Mouse (Mus musculus) c-Kit-positive CD71-negative TER-119-negative erythroid progenitor cells, embryonic 14.5 days (primary cell): Measurements from ENCODE around the gene Fdx1l.
"Not testable (repeated sequence)": the region's sequence is repeated elsewhere in the genome, so short reads cannot be mapped to it uniquely, and the experiment has no call there.

ENCODE experiments used
- DNase-seq: peaks from one replicate; pipeline ENCODE4 v3.0.0-alpha.2; 2013; ENCODE audit warnings: low read depth

Gene Fdx1l

DNA sequence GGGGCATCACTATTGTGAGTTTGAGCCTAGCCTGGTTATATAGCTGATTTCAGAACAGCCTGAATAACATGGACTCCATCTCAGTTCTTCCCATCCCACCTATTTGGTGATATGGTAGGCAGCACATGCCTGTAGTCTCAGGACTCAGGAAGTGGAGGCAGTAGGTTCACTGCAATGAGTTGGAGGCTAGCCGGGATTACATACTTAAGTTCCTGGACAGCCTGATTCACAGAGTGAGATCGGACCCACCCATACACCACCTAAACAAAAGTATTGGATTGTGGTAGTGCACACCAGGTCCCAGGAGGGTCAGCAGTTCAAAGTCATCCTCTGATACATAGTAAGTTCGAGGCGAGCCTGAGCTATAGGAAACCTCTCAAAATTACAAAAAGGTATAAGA is 773 bp downstream of the Fdx1l start:
- no peak for DNase-seq

DNA sequence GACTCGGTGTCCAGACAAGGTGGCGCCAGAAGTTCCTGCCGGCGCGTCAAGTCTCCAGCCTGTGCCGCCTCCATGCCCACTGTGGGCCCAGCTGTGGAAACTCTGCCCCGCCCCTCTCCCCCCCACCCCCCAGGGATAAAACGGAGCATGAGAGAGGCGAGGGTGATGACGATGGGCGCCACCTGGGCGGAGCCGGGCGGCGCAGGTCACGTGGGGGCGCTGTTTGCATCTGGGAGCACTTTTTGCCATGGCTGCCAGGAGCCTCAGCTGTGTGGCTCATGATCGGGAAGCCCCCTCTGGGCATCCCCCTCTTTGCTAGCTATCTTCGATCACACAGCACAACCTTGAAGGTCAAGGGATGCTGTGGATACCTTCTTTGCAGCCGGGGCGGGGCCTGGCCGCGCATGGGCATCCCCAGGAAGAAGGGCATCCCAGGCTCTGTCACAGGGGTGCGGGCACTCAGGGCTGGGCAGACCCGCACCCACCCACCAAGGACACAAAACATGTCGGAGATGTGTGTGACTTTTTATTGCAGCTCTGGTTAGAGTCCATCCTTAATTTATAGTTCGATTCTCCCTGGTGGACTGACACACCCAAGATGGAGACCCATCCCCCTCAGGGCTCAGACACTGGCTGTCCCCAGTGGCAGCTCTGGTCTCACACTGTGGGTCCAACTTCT is 6.3 kb downstream of the Fdx1l start, which contains the start of gene Zglp1:
Gene Zglp1, minus strand, starts transcription at position 88 of the 679 bp plus-strand sequence.
- DNase-seq, result no peak

DNA sequence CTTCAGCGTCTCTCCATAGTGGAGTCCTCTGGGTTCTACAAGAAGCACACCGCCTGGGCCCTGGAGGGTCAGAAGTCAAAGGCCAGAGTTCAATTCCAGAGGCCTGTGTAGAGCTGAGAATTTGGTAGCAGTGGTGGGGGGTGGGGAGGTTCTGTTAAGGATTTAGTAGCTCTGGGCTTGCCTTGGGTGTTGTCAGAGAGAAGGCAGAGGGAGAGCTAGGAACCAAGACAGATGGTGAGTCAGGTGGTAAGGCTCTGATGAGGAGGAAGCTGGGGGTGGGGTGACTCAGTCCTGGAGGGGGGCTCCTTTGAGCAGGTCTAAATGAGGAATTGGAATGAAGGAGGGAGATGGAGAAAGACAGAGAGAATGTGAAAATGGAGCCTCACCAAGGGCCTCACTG is 10.5 kb downstream of the Fdx1l start:
- no peak for DNase-seq

DNA sequence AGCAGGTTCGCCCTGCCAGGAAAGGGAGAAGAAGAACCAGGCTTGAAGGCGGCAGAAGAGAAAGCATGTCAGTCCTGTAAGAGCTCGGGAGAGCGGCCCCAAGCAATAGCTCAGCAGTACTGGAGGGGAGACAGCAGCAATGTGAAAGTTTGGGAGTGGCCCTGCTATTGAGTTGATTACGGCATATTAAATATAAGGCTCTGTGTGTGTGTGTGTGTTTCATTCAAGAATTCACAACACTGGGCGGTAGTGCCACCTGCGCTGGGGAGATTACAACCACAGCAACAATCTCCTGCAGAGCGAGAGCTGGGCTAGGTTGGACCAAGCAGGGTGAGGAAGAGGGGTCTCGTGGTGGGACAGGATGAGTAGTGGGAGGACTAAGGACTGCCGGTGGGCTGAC is 21.8 kb downstream of the Fdx1l start:
- no peak for DNase-seq

DNA sequence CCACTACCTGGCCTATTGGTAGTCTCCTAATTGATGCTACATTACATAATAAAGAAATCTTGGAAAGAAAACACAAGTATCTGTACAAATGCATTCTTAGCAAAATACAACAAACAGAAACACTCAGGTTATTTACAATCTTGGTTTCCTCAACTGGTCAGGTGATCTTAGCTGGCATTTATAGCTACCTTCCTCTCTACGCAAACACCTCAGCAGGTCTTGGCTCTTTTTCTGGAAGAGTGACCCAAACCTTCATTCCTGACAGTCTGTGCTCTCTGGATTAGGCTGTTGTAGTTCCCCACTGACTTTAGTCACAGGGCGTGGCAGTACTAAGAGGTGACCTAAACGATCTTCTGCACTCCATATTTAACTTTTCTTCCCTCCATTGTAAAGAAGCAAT is 28.2 kb downstream of the Fdx1l start:
- DNase-seq, result no peak

DNA sequence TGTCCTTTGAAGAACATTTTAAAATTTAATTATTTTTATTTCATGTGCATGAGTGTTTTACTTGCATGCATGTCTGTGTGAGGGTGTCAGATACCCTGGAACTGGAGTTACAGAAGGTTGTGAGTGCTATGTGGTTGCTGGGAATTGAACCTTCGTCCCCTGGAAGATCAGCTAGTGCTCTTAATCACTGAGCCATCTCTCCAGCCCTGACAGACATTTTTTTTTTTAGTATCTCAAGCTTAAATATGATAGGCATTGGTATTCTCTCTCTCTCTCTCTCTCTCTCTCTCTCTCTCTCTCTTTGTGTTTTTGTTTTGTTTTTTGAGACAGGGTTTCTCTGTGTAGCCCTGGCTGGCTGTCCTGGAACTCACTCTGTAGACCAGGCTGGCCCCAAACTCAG is 28.6 kb downstream of the Fdx1l start:
- not testable (repeated sequence) for DNase-seq

DNA sequence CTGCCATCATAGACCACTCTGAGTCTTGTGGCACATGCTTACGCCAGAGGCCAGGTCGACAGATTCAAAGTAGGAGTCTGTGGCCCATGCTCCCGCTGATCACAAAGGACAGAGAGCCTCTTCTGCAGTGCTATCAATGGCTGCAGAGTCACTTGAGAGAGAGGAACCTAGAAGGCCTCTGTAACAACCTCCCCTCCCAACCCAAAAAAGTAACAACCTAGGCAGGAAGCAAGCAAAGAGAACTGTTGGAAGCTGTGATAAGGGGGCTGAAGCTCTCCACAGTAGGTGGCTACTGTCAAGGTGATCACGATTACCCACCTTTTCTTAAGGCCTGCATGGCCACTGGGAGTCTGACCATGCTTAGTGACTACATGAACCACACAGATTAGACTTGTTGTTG is 29.9 kb downstream of the Fdx1l start:
- no peak for DNase-seq

DNA sequence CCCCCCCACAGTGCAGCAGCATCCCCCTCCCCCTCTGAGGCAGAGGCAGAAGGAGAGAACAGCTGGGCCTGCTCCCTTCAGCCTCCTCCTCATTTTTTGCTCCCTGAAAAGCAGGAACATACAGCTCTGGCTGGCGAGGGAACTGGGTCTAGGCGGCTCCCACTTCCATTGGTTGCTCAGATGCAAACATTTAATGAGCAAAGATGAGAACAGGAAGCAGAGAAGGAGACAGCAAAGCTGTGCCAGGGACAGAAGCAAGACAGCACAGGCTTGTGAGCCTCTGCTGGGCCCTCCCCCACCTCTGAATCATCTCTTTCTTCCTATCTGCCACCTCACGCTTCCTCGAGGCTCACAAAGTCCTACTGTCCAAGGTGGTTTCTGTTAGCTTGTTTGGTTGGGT is 32.1 kb downstream of the Fdx1l start:
- DNase-seq, result no peak

DNA sequence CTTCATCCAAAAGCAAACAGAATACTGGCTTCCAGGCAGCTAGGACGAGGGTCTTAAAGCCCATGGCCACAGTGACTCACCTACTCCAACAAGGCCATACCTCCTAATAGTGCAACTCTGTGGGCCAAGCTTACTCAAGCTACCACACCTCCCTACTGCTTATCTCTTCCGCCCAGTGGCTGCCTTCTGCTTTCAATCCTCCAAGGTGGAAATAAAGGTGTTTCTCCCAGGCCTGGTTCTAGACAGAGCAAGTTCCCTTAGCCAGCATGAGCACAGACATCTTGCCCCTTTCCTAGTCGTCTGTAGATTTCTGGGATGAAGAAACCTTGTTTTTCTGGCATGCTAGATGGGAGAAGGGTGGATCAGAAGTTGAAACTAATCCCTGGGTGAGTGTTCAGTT is 33.6 kb downstream of the Fdx1l start:
- DNase-seq, result no peak

DNA sequence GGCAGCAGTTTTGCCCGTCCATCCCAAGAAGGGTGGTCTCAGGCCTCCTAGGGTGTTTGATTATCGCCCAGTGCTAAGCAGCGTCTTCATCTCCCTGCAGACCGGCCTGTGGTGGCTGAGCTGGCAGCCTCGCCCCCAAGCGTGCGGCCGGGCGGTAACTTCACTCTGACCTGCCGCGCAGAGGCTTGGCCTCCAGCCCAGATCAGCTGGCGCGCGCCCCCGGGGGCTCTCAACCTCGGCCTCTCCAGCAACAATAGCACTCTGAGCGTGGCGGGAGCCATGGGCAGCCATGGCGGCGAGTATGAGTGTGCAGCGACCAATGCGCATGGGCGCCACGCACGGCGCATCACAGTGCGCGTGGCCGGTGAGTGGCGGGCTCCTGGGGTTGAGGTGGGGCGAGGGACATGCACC is 35.9 kb downstream of the Fdx1l start:
- DNase-seq, result no peak

DNA sequence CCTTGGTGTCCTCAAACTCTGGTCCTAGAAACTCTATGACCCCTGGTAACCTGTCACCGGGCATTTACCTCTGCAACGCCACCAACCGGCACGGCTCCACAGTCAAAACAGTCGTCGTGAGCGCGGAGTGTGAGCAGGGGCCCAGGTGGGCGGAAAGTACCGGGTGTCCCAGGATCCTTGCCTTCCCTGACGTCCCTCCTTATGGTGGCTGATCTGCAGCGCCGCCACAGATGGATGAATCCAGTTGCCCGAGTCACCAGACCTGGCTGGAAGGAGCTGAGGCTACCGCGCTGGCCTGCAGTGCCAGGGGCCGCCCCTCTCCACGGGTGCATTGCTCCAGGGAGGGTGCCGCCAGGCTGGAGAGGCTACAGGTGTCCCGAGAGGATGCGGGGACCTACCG is 36.7 kb downstream of the Fdx1l start:
- no peak for DNase-seq

DNA sequence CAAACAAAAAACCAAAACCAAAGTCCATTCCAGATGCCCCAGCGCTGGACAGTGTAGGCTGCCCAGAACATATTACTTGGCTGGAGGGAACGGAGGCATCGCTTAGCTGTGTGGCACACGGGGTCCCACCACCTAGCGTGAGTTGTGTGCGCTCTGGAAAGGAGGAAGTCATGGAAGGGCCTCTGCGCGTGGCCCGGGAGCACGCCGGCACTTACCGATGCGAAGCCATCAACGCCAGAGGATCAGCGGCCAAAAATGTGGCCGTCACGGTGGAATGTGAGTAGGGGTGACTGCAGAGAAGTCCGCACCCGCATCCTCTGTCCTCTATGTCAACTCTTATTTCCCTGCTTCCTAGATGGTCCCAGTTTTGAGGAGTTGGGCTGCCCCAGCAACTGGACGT is 37.3 kb downstream of the Fdx1l start:
- DNase-seq, result no peak

DNA sequence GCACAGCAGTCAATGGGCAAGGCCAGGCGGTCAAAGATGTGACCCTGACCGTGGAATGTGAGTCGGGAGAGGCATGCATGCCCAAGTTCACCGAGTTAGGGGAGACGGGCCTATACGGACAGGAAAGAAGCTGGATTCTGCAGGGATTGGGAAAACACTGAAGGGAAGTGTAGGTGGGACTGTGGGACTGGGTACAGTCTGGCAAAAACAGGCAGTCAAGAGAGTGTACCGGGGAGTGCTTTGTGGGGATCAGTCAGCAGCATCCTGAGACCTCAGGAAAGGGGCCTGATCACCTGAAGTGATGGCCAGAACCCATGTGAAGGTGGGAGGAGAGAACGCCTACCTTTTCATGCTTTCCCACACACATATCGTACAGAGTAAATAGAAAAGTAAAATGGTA is 37.8 kb downstream of the Fdx1l start:
- DNase-seq, result no peak

DNA sequence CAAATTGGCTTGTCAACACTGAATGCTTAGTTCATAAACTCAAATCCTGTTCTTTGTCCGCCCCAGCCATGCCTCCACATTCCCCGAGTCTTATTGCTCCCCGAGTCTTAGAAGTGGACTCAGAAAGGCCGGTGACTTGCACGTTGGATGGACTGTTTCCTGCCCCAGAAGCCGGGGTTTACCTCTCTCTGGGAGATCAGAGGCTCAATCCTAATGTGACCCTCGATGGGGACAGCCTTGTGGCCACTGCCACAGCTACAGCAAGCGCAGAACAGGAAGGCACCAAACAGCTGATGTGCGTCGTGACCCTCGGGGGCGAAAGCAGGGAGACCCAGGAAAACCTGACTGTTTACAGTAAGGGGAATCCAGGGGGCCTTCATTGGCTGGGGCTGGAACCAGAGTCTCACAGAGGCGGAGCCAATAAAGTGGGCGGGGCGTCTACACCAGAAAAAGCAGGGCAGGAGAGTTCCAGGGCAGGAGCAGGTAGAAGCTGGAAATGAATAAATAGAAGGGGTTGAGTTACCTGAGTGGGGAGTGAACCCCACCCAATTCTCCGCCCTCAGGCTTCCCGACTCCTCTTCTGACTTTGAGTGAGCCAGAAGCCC is 38.8 kb downstream of the Fdx1l start:
- no peak for DNase-seq

DNA sequence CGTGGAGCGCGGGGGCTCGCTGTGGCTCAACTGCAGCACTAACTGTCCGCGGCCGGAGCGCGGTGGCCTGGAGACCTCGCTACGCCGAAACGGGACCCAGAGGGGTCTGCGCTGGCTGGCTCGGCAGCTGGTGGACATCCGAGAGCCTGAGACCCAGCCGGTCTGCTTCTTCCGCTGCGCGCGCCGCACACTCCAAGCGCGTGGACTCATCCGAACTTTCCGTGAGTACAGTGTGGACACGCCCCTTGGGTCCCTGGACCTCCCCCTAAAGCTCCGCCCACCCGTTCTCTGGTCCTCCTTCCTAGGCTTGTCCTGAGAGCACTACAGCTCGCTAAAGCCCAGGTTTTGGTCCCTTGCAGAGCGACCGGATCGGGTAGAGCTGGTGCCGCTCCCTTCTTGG is 40.3 kb downstream of the Fdx1l start:
- peak; percentile 84 for DNase-seq

DNA sequence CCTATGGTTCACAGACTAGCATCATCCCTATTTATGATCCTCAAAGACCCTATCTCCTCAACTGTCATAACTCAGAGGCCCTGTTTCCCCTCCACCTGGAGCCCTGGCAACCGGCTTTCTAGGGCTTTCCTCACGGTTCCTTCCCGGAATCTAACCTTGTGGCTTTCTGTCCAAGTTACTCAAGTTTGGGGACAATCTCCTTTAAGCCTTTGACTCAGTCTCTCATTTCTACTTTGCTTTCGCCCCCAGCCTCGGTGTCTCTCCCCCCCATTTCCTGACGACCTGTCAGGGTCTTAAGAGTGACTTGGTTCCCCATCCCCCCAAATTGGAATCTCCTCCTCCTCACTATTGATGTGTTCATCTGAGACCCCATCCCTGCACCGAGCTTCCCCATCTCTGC is 40.9 kb downstream of the Fdx1l start:
- no peak for DNase-seq

DNA sequence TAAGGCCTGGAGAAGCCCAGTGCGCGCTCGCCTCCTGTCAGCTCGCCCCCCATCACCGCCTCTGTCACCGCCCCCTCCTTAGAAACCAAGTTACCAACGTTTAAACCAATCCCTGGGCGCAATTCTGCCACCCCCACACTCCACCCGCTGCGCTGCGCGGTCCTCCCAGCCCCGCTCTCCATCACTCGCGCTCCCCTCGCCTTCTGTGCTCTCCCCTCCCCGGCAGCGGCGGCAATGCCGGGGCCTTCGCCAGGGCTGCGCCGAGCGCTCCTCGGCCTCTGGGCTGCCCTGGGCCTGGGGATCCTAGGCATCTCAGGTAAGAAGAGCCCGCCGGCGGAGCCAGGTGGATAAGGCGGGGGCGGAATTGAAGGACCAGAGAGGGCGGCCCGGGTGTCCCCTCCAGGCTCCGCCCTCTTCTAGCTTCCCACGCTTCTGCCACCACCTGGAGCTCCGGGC is 41.5 kb downstream of the Fdx1l start, which contains the start of gene Icam5:
Gene Icam5, plus strand, starts transcription at position 178 of the 456 bp plus-strand sequence.
- DNase-seq, result no peak

DNA sequence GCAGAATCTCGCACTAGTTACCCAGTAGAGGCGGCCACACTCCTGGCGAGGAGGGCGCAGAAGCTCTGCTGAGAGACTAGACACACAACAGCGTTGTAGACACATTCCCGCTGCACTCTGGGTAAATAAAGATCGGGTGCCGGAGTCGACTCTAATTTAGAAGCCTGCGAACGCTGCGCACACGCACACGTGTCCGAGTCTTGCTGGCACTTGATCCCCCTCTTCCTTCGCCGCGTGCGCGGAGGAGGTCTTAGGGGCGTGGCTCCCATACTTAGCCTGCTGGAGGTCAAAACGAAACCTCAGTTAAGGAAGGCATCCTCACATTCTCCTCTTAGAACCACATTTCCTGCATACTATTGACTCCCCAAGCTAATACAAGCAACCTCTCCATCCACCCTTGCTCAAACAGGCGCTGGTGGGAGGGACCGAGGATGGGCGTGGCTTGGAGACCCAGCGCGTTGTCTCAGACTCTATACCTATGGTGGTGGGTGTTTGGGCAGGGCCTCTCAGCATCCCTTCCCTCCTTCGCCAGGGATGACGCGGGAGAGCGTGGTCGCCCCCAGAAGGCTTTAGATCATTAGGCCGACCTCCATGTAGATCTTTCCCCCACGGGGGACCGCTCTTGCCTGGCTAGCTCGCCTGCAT is 42.0 kb downstream of the Fdx1l start:
- no peak for DNase-seq

DNA sequence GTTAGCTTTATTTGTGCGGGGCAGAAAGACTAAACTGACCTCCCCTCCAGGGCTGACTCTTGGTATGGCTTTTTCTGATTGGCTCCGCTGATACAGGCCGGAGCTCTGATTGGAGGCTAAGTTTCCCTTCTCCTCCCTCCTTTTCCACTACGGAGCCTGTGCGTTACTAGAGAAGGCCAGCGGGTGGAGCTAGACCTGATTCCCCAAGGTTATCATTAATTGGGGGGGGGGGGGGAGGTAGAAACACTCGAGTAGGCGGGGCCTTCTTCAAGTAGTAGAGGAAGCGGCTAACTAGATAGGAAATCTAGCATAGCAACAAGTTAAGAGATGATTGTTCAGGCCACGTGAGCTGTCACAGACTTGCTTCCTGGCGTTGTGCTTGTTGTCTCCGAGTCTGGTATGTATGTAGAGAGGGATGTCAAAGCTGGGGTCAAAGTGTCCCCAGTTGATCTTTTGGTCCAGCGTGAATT is 42.6 kb downstream of the Fdx1l start:
- DNase-seq, result peak; percentile 94

DNA sequence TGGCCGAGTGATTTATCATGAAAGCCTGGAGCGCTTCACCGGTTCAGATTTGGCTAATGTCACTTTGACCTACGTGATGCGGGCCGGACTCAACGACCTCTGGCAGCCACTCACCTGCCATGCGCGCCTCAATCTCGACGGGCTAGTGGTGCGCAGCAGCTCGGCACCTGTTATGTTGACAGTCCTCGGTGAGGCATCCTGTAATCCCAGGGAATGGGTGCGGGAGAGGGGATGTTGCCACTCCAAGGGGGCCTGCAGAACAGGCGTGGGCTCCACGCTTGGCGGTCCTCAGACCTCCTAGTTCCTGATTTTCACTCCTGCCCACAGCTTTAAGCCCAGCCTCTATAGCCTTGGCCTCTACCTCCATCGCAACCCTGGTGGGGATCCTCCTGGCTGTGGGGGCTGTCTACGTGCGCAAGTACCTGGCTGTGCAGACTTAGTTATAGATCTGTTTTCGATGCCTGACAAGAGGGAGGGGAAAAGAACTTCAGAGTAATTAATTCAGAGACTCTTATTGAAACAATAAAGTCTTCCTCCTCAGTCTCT is 43.3 kb downstream of the Fdx1l start:
- DNase-seq, result no peak

DNA sequence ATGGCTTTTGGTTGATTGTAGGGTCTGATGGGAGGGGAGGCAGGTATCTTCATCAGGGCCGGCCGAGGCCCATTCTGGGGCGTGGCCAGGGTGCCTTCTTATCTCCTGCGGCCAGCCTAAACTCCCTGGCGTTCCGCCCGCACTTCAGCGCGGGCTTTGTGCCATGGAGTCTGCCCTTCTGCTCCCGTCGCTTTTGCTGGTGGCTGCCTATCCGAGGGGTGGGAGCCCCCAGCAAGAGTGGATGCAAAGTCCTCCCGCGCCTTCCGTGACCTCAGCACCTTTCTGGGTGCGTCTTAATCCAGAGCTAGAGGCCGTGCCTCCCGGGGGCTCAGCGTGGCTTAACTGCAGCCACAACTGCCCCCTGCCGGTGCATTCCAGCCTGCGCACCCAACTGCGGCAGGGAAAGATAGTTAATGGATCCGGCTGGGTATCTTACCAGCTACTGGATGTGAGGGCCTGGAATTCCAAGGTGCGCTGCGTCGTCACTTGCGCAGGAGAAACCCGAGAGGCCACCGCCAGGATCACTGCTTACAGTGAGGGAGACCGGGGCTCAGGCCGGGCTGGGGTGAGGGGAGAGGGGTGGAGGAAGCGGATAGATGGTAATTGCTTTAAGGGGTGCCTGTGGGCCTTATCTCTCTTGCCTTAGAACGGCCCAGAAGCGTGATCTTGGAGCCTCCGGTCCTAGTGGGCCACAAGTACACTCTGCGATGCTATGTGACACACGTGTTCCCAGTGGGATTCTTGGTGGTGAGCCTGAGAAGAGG is 43.9 kb downstream of the Fdx1l start, which contains the start of gene Icam4:
Gene Icam4, plus strand, starts transcription at position 83 of the 764 bp plus-strand sequence.
- peak; percentile 77 for DNase-seq

DNA sequence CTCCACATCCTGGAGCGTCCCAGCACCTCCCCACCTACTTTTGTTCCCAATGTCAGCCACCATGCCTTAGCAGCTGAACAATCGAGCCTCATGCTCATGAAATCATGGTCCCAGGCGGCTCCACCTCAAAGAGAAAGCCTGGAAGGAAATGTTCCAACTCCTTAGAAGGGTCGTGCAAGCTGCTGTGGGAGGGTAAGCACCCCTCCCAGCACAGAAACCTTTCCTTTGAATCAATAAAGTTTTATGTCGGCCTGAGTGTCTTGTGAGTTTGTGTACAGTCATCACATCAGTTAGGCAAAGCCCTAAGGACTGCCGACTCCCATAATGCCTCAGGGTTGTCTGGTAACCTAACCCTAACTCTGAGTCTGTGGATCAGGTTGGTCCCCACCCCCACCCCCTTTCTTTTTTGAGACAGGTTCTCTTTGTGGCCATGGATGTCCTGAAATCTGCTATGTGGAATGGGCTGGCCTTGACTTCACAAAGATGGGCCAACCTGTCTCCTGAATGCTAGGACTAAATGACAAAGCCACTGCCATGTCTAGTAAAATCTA is 44.8 kb downstream of the Fdx1l start:
- DNase-seq, result no peak
